Mouse (Mus musculus) kidney, adult 2 months (tissue): Measurements from ENCODE around the gene Kmt5b.

Experiments used
- CTCF ChIP-seq: fragments of 200-500 bp; conservative IDR thresholded peaks from 2 replicates; pipeline ENCODE4 v1.5.1; 2011; ENCODE audit warnings: low read depth, mild to moderate bottlenecking, control low read depth, low read length, moderate library complexity, mixed read lengths; ENCODE audit not compliant: insufficient read depth, insufficient read length
- POLR2A ChIP-seq: fragments of 200-500 bp; IDR thresholded peaks from one replicate; pipeline ENCODE4 v1.6.1; 2011; ENCODE audit warnings: low read depth, low read length, control low read depth

DNA sequence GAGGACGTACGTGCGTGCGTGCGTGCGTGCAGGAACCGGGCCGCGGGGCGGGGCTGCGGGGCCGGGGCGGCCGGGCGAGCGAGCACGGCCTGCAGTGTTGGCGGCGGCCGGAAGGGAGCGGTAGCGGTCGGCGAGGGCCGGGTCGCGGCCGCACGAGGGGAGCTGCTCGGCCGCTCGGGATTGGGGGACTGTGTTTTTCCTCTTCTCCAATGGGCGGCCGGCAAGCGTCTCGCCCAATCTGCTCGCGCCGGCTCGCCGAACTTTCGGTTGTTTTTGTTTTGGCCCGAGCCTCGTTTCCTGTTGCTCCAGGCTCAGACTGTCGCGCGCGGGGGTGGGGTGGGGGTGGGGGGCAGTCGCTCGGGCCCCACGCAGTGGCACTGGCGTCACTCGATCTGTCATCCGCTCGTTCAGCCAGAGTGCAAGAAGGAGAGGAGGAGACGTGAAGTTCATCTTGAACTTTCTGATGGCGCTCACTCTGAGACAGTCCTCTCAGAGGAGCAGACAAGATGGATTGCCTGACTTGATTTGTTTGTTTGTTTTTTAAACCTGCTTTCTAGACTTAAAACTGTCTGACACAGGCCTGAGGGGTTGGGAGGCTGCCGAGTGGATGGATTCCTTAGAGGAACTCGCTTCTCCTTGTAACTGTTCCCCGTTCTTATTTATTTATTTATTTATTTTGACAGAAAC is 1.6 kb downstream of the Kmt5b start:
- TF ChIP-seq POLR2A = no peak
- TF ChIP-seq CTCF = peak; percentile 50
